Mouse (Mus musculus) kidney, embryonic 16.5 days (tissue): ENCODE measurements around the gene Tmsb10. TPM values are rescaled to one million over a fixed set of nuclear protein-coding genes. Genes with fewer than 3 reads are reported as not detected.

ENCODE experiments used
- ATAC-seq: fragments of 200-750 bp; cut with Nextera tagmentation; 2 replicates; pipeline ENCODE4 v1.8.0; 2017; ENCODE audit warnings: moderate TSS enrichment; ENCODE audit not compliant: low FRiP score, low TSS enrichment
- H3K27ac ChIP-seq: fragments of 300-500 bp; sonication (generic); 2 replicates; pipeline ENCODE4 v1.5.1; 2014; ENCODE audit warnings: low read length
- H3K27me3 ChIP-seq: fragments of 300-500 bp; sonication (generic); 2 replicates; pipeline ENCODE4 v1.6.1; 2014; ENCODE audit warnings: low read length, control low read depth, mixed read lengths; ENCODE audit not compliant: insufficient read depth
- H3K36me3 ChIP-seq: fragments of 300-500 bp; sonication (generic); 2 replicates; pipeline ENCODE4 v1.6.1; 2014; ENCODE audit warnings: low read length, control low read depth, mixed read lengths; ENCODE audit not compliant: insufficient read depth
- H3K4me1 ChIP-seq: fragments of 300-500 bp; sonication (generic); 2 replicates; pipeline ENCODE4 v1.6.1; 2014; ENCODE audit warnings: low read length, control low read depth, mixed read lengths; ENCODE audit not compliant: insufficient read depth
- H3K4me2 ChIP-seq: fragments of 300-500 bp; sonication (generic); replicated peaks from 2 replicates; pipeline ENCODE4 v1.6.1; 2014; ENCODE audit warnings: low read depth, low read length
- H3K4me3 ChIP-seq: fragments of 300-500 bp; sonication (generic); 2 replicates; pipeline ENCODE4 v1.5.1; 2014; ENCODE audit warnings: mild to moderate bottlenecking, low read length
- H3K9ac ChIP-seq: fragments of 300-500 bp; sonication (generic); replicated peaks from 2 replicates; pipeline ENCODE4 v1.6.1; 2014; ENCODE audit warnings: low read length
- H3K9me3 ChIP-seq: fragments of 300-500 bp; sonication (generic); 2 replicates; pipeline ENCODE4 v1.6.1; 2016; ENCODE audit warnings: low read length, control low read depth
- WGBS: fragments of 180-500 bp; shearing (Covaris S2); extraction: QIAGEN DNeasy Blood & Tissue Kit; methylation state at CpG from one replicate; pipeline ENCODE4 v1.1.7; 2014; 5-methylcytosine and 5-hydroxymethylcytosine counted together
- polyA plus RNA-seq: library from polyadenylated mRNA; unstranded; fragments of >200 nt; fragmentation: Nextera tagmentation; extraction: Ambion mirVana; gene quantifications from 2 replicates; pipeline ENCODE4 v1.2.1, GENCODE M21; 2015

Tmsb10 gene
- polyA plus RNA-seq, 1 experiment from 2014 or later: 1,506 TPM

GRCm38 (mm10) chr6:72947960-72948359, 10.6 kb downstream of the Tmsb10 start:
- Histone ChIP-seq H3K27ac (no peak overlapping the region), H3K4me1 (no peaks in the 10 kb centered on the region), H3K4me3 (no peak overlapping the region), H3K9me3 (peaks cover 5% of the 10 kb centered on the region; the same call in 1 of the 2 replicates), H3K9ac (no peak overlapping the region), H3K36me3 (no peaks in the 10 kb centered on the region), H3K27me3 (no peaks in the 10 kb centered on the region), H3K4me2 (no peak overlapping the region)
- no peak for ATAC-seq
- 66% methylated on average over 6 of the region's 6 CpGs for WGBS

- Histone ChIP-seq H3K4me1 (no peaks in the 10 kb centered on the region), H3K27ac (no peak overlapping the region), H3K9ac (no peak overlapping the region), H3K36me3 (no peaks in the 10 kb centered on the region), H3K4me3 (no peak overlapping the region), H3K9me3 (no peaks in the 10 kb centered on the region; the same call in 1 of the 2 replicates), H3K27me3 (no peaks in the 10 kb centered on the region), H3K4me2 (no peak overlapping the region)
- 7% methylated on average over 3 of the region's 3 CpGs for WGBS
- peak; percentile 49; the same call in 1 of the 2 replicates for ATAC-seq
Observed at GRCm38 (mm10) chr6:72940493-72940892, 18.1 kb downstream of the Tmsb10 start.

GRCm38 (mm10) chr6:72937859-72938258, 20.7 kb downstream of the Tmsb10 start:
- no peak for ATAC-seq
- no peaks in the 10 kb centered on the region for H3K36me3 ChIP-seq
- H3K9ac ChIP-seq: no peak overlapping the region
- no peaks in the 10 kb centered on the region for H3K27me3 ChIP-seq
- H3K9me3 ChIP-seq: no peaks in the 10 kb centered on the region
- no peaks in the 10 kb centered on the region for H3K4me1 ChIP-seq
- H3K4me3 ChIP-seq: no peak overlapping the region
- WGBS: 67% methylated on average over 5 of the region's 5 CpGs
- H3K4me2 ChIP-seq: no peak overlapping the region
- no peak overlapping the region for H3K27ac ChIP-seq

GRCm38 (mm10) chr6:72937430-72937829, 21.1 kb downstream of the Tmsb10 start:
- Histone ChIP-seq H3K4me3 (no peak overlapping the region), H3K4me1 (no peaks in the 10 kb centered on the region), H3K27me3 (no peaks in the 10 kb centered on the region), H3K4me2 (no peak overlapping the region), H3K9me3 (no peaks in the 10 kb centered on the region), H3K27ac (no peak overlapping the region), H3K36me3 (no peaks in the 10 kb centered on the region), H3K9ac (no peak overlapping the region)
- no peak for ATAC-seq
- WGBS: 64% methylated on average over 3 of the region's 3 CpGs

GRCm38 (mm10) chr6:72932955-72933354, 25.6 kb downstream of the Tmsb10 start:
- Histone ChIP-seq H3K4me3 (no peak overlapping the region), H3K27me3 (no peaks in the 10 kb centered on the region), H3K27ac (no peak overlapping the region), H3K4me2 (no peak overlapping the region), H3K9me3 (no peaks in the 10 kb centered on the region), H3K4me1 (no peaks in the 10 kb centered on the region), H3K9ac (no peak overlapping the region), H3K36me3 (no peaks in the 10 kb centered on the region)
- 75% methylated on average over 1 of the region's 1 CpGs for WGBS
- no peak for ATAC-seq

- no peak overlapping the region for H3K9ac ChIP-seq
- WGBS: 76% methylated on average over 3 of the region's 3 CpGs
- no peaks in the 10 kb centered on the region for H3K36me3 ChIP-seq
- no peaks in the 10 kb centered on the region for H3K9me3 ChIP-seq
- no peak overlapping the region for H3K4me3 ChIP-seq
- H3K4me2 ChIP-seq: no peak overlapping the region
- ATAC-seq: no peak
- no peak overlapping the region for H3K27ac ChIP-seq
- no peaks in the 10 kb centered on the region for H3K27me3 ChIP-seq
- H3K4me1 ChIP-seq: peaks cover 10% of the 10 kb centered on the region
Observed at GRCm38 (mm10) chr6:72931533-72931932, 27.0 kb downstream of the Tmsb10 start.

- 89% methylated on average over 4 of the region's 4 CpGs for WGBS
- Histone ChIP-seq H3K9ac (no peak overlapping the region), H3K36me3 (no peaks in the 10 kb centered on the region), H3K27me3 (no peaks in the 10 kb centered on the region), H3K4me3 (no peak overlapping the region), H3K9me3 (no peaks in the 10 kb centered on the region), H3K27ac (no peak overlapping the region), H3K4me2 (no peak overlapping the region), H3K4me1 (peaks cover 14% of the 10 kb centered on the region)
- no peak for ATAC-seq
Observed at GRCm38 (mm10) chr6:72929795-72930398, 28.7 kb downstream of the Tmsb10 start.

GRCm38 (mm10) chr6:72926755-72927482, 31.6 kb downstream of the Tmsb10 start:
- ATAC-seq: peak; percentile 95
- Histone ChIP-seq H3K27me3 (no peaks in the 10 kb centered on the region), H3K4me1 (peaks cover 14% of the 10 kb centered on the region), H3K36me3 (no peaks in the 10 kb centered on the region), H3K9ac (no peak overlapping the region), H3K4me3 (no peak overlapping the region), H3K9me3 (no peaks in the 10 kb centered on the region), H3K27ac (peak overlapping the region; percentile 70), H3K4me2 (peak overlapping the region; percentile 37)
- 17% methylated on average over 9 of the region's 9 CpGs for WGBS

- WGBS: 65% methylated on average over 4 of the region's 4 CpGs
- ATAC-seq: no peak
- H3K4me1 ChIP-seq: peaks cover 14% of the 10 kb centered on the region
- no peak overlapping the region for H3K9ac ChIP-seq
- H3K36me3 ChIP-seq: no peaks in the 10 kb centered on the region
- H3K4me3 ChIP-seq: no peak overlapping the region
- H3K27ac ChIP-seq: no peak overlapping the region; the same call in 1 of the 2 replicates
- no peak overlapping the region for H3K4me2 ChIP-seq
- H3K27me3 ChIP-seq: no peaks in the 10 kb centered on the region
- no peaks in the 10 kb centered on the region for H3K9me3 ChIP-seq
Observed at GRCm38 (mm10) chr6:72926031-72926430, 32.5 kb downstream of the Tmsb10 start.

- Histone ChIP-seq H3K4me1 (peaks cover 14% of the 10 kb centered on the region), H3K4me3 (no peak overlapping the region), H3K9ac (no peak overlapping the region), H3K36me3 (no peaks in the 10 kb centered on the region), H3K9me3 (no peaks in the 10 kb centered on the region), H3K4me2 (no peak overlapping the region), H3K27ac (no peak overlapping the region), H3K27me3 (no peaks in the 10 kb centered on the region)
- WGBS: 88% methylated on average over 8 of the region's 8 CpGs
- ATAC-seq: no peak
Observed at GRCm38 (mm10) chr6:72923381-72923780, 35.2 kb downstream of the Tmsb10 start.
